Mouse (Mus musculus) adrenal gland, adult 2 months (tissue): ENCODE results near the gene Ibsp. TPM values are rescaled to one million over a fixed set of nuclear protein-coding genes. Genes with fewer than 3 reads are reported as not detected.
A peak's percentile ranks its signal among the peaks of the same experiment; 100 is the strongest.

Experiments used
- DNase-seq: peaks from one replicate; pipeline ENCODE4 v3.0.0; 2021
- microRNA-seq, 2 experiments: library from miRNA; unstranded; fragments of <30 nt; microRNA quantifications; one replicate each; pipeline ENCODE4 v1.2.0; 2021
- polyA plus RNA-seq: library from polyadenylated mRNA; depleted of rRNA; stranded (reverse); fragments of >200 nt; gene quantifications from 2 replicates; pipeline ENCODE4 v1.2.3, GENCODE M21; 2012; rRNA removed
- total RNA-seq, 2 experiments: library from RNA; stranded (reverse); gene quantifications; 2 replicates each; pipeline ENCODE4 v1.2.3; 2021

Gene Ibsp
- total and polyA plus RNA-seq, 3 experiments, result 0.32 TPM; not detected in 2

GRCm38 (mm10) chr5:104342881-104343280 lies 43.9 kb downstream of the Ibsp start:
- peak; percentile 28 for DNase-seq

GRCm38 (mm10) chr5:104344526-104345240 lies 45.7 kb downstream of the Ibsp start:
- peak; percentile 19 for DNase-seq

- DNase-seq, result no peak
Measured at GRCm38 (mm10) chr5:104345241-104345630, 46.3 kb downstream of the Ibsp start.

- no peak for DNase-seq
Measured at GRCm38 (mm10) chr5:104351041-104351440, 52.1 kb downstream of the Ibsp start.

- no peak for DNase-seq
Measured at GRCm38 (mm10) chr5:104351874-104352273, 52.9 kb downstream of the Ibsp start.

GRCm38 (mm10) chr5:104357575-104357974 lies 58.6 kb downstream of the Ibsp start:
- no peak for DNase-seq

- no peak for DNase-seq
Measured at GRCm38 (mm10) chr5:104358592-104358991, 59.6 kb downstream of the Ibsp start.

GRCm38 (mm10) chr5:104359257-104359656 lies 60.3 kb downstream of the Ibsp start:
- DNase-seq, result no peak

Small RNAs within 50 kb of the gene (microRNA-seq; reads per million reads assigned to microRNA genes)
- 0 reads per million in 2 experiments for gene Gm23616

Other genes with a start within 250 kb of the Ibsp start
- not detected for gene Gm17660, start 221.6 kb upstream of the Ibsp start, total RNA-seq
- gene Gm17660, start 221.6 kb upstream of the Ibsp start, polyA plus RNA-seq, result not detected in 2 replicates
- 10 to 100 TPM; 30.4 to 30.6 TPM for gene Sparcl1, start 185.4 kb upstream of the Ibsp start, total RNA-seq
- 10.9 and 13.1 TPM in 2 replicates for gene Sparcl1, start 185.4 kb upstream of the Ibsp start, polyA plus RNA-seq
- gene Dspp, start 128.5 kb upstream of the Ibsp start, total RNA-seq, result not detected
- gene Dspp, start 128.5 kb upstream of the Ibsp start, polyA plus RNA-seq, result not detected in 2 replicates
- under 1 TPM in 1 of 2 experiments, not detected in 1; 0.10 TPM for gene Dmp1, start 96.6 kb upstream of the Ibsp start, total RNA-seq
- not detected in 2 replicates for gene Dmp1, start 96.6 kb upstream of the Ibsp start, polyA plus RNA-seq
- not detected for gene Mepe, start 26.2 kb downstream of the Ibsp start, total RNA-seq
- not detected in 2 replicates for gene Mepe, start 26.2 kb downstream of the Ibsp start, polyA plus RNA-seq
- gene Spp1, start 135.9 kb downstream of the Ibsp start, total RNA-seq, result 100 to 1,000 TPM; 175 to 300 TPM
- 12.6 and 26.8 TPM in 2 replicates for gene Spp1, start 135.9 kb downstream of the Ibsp start, polyA plus RNA-seq
- 10 to 100 TPM; 33.0 to 44.4 TPM for gene Pkd2, start 160.3 kb downstream of the Ibsp start, total RNA-seq
- gene Pkd2, start 160.3 kb downstream of the Ibsp start, polyA plus RNA-seq, result 21.9 and 33.1 TPM in 2 replicates
- gene BC005561, start 209.2 kb downstream of the Ibsp start, total RNA-seq, result 10 to 100 TPM in 1 of 2 experiments, 1 to 10 TPM in 1; 6.3 to 14.3 TPM
- 0.89 and 1.8 TPM in 2 replicates for gene BC005561, start 209.2 kb downstream of the Ibsp start, polyA plus RNA-seq